Mouse (Mus musculus) brain, adult 2 months (tissue): ENCODE measurements around the gene Rundc1.
A peak's percentile ranks its signal among the peaks of the same experiment; 100 is the strongest.
"Not testable (repeated sequence)": the region's sequence is repeated elsewhere in the genome, so short reads cannot be mapped to it uniquely, and the experiment has no call there.

ENCODE experiments used
- DNase-seq: peaks from one replicate; pipeline ENCODE4 v3.0.0; 2011; ENCODE audit warnings: low read depth, low spot score

Rundc1 gene

DNA sequence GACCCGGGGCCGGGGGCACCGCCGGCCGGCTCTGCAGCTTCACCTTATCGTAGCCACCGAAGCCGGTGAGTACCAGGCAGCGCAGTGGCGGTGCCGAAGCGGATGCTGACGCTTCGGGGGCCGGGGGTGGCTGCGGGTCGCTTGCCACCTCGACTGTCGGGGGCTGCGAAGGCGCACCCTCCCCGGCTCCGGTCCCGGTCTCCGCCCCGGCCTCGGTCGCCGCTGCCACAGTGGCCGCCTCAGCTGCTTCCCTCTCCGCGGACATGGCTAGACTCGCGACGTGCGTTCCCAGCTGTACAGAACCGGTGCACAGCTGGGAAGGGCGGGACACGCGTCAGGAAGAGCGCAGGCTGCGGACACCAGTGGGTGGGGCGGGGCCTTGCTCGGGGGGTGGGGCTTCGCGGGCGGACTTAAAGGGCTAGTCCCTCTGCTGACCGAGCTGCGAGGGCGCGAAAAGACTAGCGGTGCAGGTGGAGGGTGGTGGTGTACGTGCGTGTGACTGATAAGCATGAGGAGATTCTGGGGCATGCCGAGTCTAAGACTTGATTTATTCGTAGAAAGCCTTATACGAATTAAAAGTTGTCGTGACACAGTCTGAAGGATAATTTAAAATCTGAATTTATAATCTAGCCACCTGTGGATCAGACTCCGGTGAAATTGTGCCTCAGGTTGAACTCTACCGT, 41.1 kb downstream of the Rundc1 start, which contains the start of gene Vat1:
Gene Vat1, minus strand, starts transcription at position 362 of the 683 bp plus-strand sequence.
- peak; percentile 88 for DNase-seq

DNA sequence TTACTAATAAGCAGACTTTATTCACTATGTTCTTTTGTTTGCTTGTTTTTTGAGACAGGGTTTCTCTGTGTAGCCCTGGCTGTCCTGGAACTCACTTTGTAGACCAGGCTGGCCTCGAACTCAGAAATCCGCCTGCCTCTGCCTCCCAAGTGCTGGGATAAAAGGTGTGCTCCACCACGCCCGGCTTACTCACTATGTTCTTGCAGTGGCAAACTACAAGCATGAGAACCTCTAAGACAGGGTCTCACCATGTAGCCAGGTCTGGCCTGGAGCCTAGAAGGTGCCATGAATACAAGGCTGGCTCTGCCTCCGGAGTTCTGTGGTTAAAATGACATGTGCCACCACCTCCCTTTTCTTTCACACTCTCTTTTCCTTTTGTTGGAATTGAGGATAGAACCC, 41.7 kb downstream of the Rundc1 start:
- DNase-seq, result not testable (repeated sequence)

- peak; percentile 92 for DNase-seq
Observed at GRCm38 (mm10) chr11:101467477-101468262, 42.8 kb downstream of the Rundc1 start.

GRCm38 (mm10) chr11:101468263-101468688, 43.4 kb downstream of the Rundc1 start:
- DNase-seq, result peak; percentile 19

GRCm38 (mm10) chr11:101468731-101469130, 43.8 kb downstream of the Rundc1 start:
- no peak for DNase-seq

DNA sequence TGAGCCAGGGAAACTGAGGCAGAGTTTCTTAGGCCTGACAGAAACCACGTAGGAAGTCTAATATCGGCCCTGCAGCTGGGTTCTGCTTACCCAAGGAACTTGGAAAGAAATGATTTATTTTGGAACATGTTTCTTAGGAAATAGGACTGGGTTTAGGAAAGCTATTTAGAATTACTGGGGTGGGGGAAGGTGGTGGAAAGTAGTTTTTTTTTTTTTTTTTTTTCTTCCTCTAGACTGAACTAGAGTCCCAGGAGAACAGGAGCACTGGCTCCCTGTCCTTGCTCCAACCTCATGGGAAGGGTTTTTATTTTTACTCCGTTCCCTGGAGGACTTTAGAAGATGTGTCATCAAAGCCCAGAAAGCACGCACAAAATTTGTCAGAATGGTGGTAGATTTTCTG, 44.3 kb downstream of the Rundc1 start:
- DNase-seq, result no peak

GRCm38 (mm10) chr11:101470206-101470605, 45.3 kb downstream of the Rundc1 start:
- DNase-seq, result no peak

- no peak for DNase-seq
Observed at GRCm38 (mm10) chr11:101471926-101472325, 47.0 kb downstream of the Rundc1 start.

GRCm38 (mm10) chr11:101472336-101472735, 47.5 kb downstream of the Rundc1 start:
- DNase-seq, result peak; percentile 55

DNA sequence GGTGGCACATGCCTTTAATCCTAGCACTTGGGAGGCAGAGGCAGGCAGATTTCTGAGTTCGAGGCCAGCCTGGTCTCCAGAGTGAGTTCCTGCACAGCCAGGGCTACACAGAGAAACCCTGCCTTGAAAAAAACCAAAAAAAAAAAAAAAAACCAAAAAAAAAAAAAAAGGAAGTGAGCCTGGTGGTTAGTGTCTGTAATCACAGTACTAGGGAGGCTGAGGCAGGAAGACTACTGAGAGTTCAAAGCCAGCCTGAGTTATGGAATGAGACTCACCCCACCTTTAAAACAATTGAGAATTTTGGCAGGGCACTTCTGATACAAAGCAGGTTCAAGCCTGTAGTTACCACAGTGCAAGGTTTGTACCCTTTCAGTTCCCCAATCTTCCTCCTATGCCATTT, 48.8 kb downstream of the Rundc1 start:
- not testable (repeated sequence) for DNase-seq

DNA sequence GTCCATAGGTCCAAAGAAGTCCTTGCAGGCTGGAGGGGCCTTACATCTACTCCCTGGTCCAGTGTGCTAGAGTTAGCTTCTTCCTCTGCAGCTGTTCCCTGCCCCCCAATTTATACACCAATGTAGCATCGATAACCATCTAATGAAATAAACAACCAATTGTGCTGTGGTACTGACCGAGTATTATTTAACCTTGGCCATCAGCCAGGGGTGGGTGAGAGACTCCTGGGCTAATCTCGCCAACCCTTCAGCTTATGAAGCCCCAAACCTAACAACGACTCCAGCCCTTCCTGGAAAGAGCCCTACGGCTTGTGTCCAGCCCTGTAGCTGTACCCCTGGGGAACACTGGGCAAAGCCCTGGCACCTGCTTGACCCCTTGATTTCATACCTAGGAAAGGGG, 49.4 kb downstream of the Rundc1 start:
- no peak for DNase-seq

DNA sequence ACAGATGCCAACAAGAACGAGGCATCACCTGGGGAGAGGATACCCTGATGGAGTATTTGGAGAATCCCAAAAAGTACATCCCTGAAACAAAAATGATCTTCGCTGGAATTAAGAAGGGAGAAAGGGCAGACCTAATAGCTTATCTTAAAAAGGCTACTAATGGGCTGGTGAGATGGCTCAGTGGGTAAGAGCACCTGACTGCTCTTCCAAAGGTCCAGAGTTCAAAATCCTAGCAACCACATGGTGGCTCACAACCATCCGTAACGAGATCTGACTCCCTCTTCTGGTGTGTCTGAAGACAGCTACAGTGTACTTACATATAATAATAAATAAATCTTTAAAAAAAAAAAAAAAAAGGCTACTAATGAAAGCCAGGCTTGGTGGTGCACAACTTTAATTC, 51.5 kb downstream of the Rundc1 start:
- not testable (repeated sequence) for DNase-seq

DNA sequence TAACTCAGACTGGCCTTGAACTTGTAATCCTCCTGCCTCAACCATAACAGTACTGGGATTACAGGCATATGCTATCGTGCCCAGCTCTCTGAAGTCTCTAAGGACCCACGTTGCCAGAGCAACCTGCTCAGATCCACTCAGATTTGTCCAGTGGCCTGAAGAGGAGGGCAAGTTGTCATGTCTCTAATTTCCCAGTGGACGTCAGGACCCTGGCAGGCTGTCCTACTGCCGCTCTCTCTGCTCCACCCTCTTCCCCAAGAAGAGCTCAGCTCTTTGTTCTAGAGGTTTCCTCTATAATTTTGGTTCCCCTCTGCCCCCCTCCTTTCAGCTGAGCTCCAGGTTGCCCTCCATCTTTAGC, 52.3 kb downstream of the Rundc1 start:
- no peak for DNase-seq

DNA sequence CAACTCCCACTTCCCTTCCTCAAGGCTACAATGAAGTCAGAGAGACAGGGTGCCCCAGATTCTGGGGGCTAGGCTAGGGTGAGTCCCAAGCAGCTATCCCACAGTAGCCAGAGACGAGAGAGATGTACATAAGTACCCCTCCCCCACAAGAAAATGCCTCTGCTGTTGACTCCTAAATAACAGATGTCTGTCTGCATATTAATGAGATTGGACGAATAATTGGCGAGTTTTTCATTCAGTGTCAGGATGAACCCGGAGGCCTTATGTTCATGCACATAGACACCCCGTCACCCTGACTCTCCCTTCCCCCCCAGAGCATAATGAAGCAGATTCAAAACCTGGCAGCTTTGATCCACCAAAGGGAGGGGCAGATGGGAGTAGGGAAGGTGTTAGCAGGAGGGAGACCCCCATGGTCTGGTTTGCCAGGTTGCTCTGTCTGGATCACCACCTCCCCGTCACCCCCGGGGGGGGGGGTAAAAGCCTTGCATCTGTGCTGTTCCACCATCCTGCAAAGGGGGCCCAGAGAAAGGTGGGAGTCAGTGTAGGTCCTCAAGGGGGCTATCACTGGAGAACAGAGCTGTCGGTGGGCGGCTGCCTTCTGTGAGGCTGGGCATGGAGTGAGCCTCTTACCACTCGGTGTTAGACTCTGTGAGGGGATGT, 52.8 kb downstream of the Rundc1 start:
- no peak for DNase-seq

- peak; percentile 65 for DNase-seq
Observed at GRCm38 (mm10) chr11:101479171-101479635, 54.3 kb downstream of the Rundc1 start.

GRCm38 (mm10) chr11:101480912-101481311, 56.0 kb downstream of the Rundc1 start:
- DNase-seq, result no peak

GRCm38 (mm10) chr11:101483804-101484203, 58.9 kb downstream of the Rundc1 start:
- no peak for DNase-seq

GRCm38 (mm10) chr11:101484245-101484644, 59.4 kb downstream of the Rundc1 start:
- DNase-seq, result no peak

- no peak for DNase-seq
Observed at GRCm38 (mm10) chr11:101484814-101485213, 59.9 kb downstream of the Rundc1 start.
